In genomic region chr13:29957731-29958254, GRCm38 (mm10) we compare ENCODE assay signal across 9 mouse cellular contexts. TPM values are rescaled to one million over a fixed set of nuclear protein-coding genes. Genes with fewer than 3 reads are reported as not detected.
A peak's percentile ranks its signal among the peaks of the same experiment; 100 is the strongest.
DNase-seq lines count a peak whose midpoint lies in the region; ATAC-seq lines count a peak whose summit lies in the region.
"Had no signal": no experiment of that assay in that cellular context is flagged by ENCODE, and none has a peak within 500 bp of the region (broad histone marks: within the 10 kb centered on the region; RNA-seq: fewer than 3 reads in every experiment).

No protein-coding gene starts in this region.

- H3K4me2 ChIP-seq in forebrain, embryonic 12.5 days: no peak overlapping the region

- no peaks in the 10 kb centered on the region for H3K27me3 ChIP-seq in forebrain, embryonic 12.5 days
- H3K27me3 ChIP-seq: Patski had no signal

- DNase-seq in ovary, adult 18-20 months (ENCODE audit: low spot score): peak; percentile 7
- no peak for DNase-seq in ovary, postnatal 10 days (ENCODE audit: low spot score)
- DNase-seq in heart, adult 18-20 months: peak; percentile 61 to 80
- DNase-seq in kidney, postnatal 10 days: peak; percentile 52
- peak; percentile 25 for DNase-seq in mesoderm, embryonic 11.5 days (ENCODE audit: low read depth, low spot score)
- DNase-seq in frontal cortex, postnatal 14 days (ENCODE audit: low spot score in 2 of 2): no peak
- DNase-seq in spleen, adult 18-20 months: no peak

- H3K36me3 ChIP-seq in forebrain, embryonic 12.5 days (replicated peaks): peaks cover 23% of the 10 kb centered on the region

- H3K9ac ChIP-seq in forebrain, embryonic 12.5 days: no peak overlapping the region

- no peaks in the 10 kb centered on the region for H3K9me3 ChIP-seq in forebrain, embryonic 12.5 days

- no peak for ATAC-seq in forebrain, embryonic 12.5 days (ENCODE audit: low FRiP score)
- ATAC-seq: Patski had no signal

- H3K4me1 ChIP-seq in forebrain, embryonic 12.5 days: 0 out of 2 replicates have a peak, but pooled peaks cover 3% of the 10 kb centered on the region

- no peak overlapping the region for H3K27ac ChIP-seq in forebrain, embryonic 12.5 days

- WGBS in forebrain, embryonic 12.5 days: 84% methylated on average over 9 of the region's 9 CpGs

- H3K4me3 ChIP-seq in forebrain, embryonic 12.5 days (replicated peaks): no peak overlapping the region

RNA-seq across cellular contexts. Expression of gene E2f3, which starts 28.1 kb away (rescaled TPM):
- total RNA-seq in heart, adult 18-20 months (2021): 1 to 10 TPM; 5.5 to 7.2 TPM
- 20.9 and 23.1 TPM in 2 replicates for polyA plus RNA-seq in forebrain, embryonic 12.5 days (2016; fragmentation: Nextera tagmentation; extraction: Ambion mirVana)

Comparison
In these comparisons a context has a peak if more than half of its experiments do, and no peak if none do; other contexts are left out.
1. DNase-seq: peak in ovary, adult 18-20 months (single experiment), heart, adult 18-20 months (2 of 2), kidney, postnatal 10 days (single experiment) and mesoderm, embryonic 11.5 days (single experiment); none in ovary, postnatal 10 days (single experiment), frontal cortex, postnatal 14 days (0 of 2) and spleen, adult 18-20 months (0 of 2).